Mouse (Mus musculus) MEL (cell line): Measurements from ENCODE around the gene Trim41. TPM values are rescaled to one million over a fixed set of nuclear protein-coding genes. Genes with fewer than 3 reads are reported as not detected.

Experiments
- DNase-seq: peaks from one replicate; pipeline ENCODE4 v3.0.0; 2011; ENCODE audit warnings: low read depth, low spot score
- H3K27ac ChIP-seq: 2 replicates; pipeline ENCODE4 v1.5.1; 2012; ENCODE audit warnings: low read depth, mild to moderate bottlenecking, control low read depth, low read length, moderate library complexity; ENCODE audit not compliant: control insufficient read depth
- H3K27me3 ChIP-seq, 2 experiments: fragments of 150-350 bp in 1 of 2; sonication (generic) in 1 of 2; 2 replicates each; pipeline ENCODE4 v1.6.1; 2012; ENCODE audit warnings: low read length in 2 of 2, mild to moderate bottlenecking in 2 of 2, improper control_type of control experiment in 1 of 2, moderate library complexity in 1 of 2; ENCODE audit not compliant: insufficient read depth in 2 of 2, control insufficient read depth in 1 of 2
- H3K36me3 ChIP-seq, 2 experiments: 2 replicates each; pipeline ENCODE4 v1.6.1; 2012 to 2014; ENCODE audit warnings: low read length in 2 of 2, improper control_type of control experiment in 1 of 2, inconsistent platforms in 1 of 2, mild to moderate bottlenecking in 1 of 2; ENCODE audit not compliant: insufficient read depth in 2 of 2, control insufficient read depth in 1 of 2
- H3K4me1 ChIP-seq, 2 experiments: fragments of 150-350 bp in 1 of 2; sonication (generic) in 1 of 2; 2 replicates each; pipeline ENCODE4 v1.6.1; 2012; ENCODE audit warnings: low read length in 2 of 2, improper control_type of control experiment in 1 of 2, mild to moderate bottlenecking in 1 of 2; ENCODE audit not compliant: insufficient read depth in 2 of 2, control insufficient read depth in 1 of 2
- H3K4me3 ChIP-seq, 2 experiments: fragments of 150-350 bp in 1 of 2; sonication (generic) in 1 of 2; 2 replicates each; pipeline ENCODE4 v1.5.1; 2012; ENCODE audit warnings: low read depth in 2 of 2, low read length in 2 of 2, mild to moderate bottlenecking in 2 of 2, moderate library complexity in 2 of 2, control low read depth in 1 of 2, improper control_type of control experiment in 1 of 2; ENCODE audit not compliant: control insufficient read depth in 1 of 2, insufficient read depth in 1 of 2
- H3K79me2 ChIP-seq: 2 replicates; pipeline ENCODE4 v1.6.1; 2012; ENCODE audit warnings: mild to moderate bottlenecking, low read length, moderate library complexity; ENCODE audit not compliant: control insufficient read depth, poor library complexity, insufficient read depth
- H3K9ac ChIP-seq: 2 replicates; pipeline ENCODE4 v1.6.1; 2012; ENCODE audit warnings: low read depth, mild to moderate bottlenecking, control low read depth, low read length, moderate library complexity; ENCODE audit not compliant: control insufficient read depth, poor library complexity, severe bottlenecking
- H3K9me3 ChIP-seq: fragments of 150-350 bp; sonication (generic); replicated peaks from 2 replicates; pipeline ENCODE4 v1.6.1; 2012; ENCODE audit warnings: mild to moderate bottlenecking, low read length, improper control_type of control experiment, moderate library complexity; ENCODE audit not compliant: insufficient read depth
- BHLHE40 ChIP-seq: IDR thresholded peaks from 2 replicates; pipeline ENCODE4 v1.6.1; 2012; ENCODE audit warnings: low read depth, mild to moderate bottlenecking, inconsistent platforms, low read length, improper control_type of control experiment, borderline replicate concordance
- CHD1 ChIP-seq: IDR thresholded peaks from 2 replicates; pipeline ENCODE4 v1.6.1; 2012; ENCODE audit warnings: low read depth, mild to moderate bottlenecking, inconsistent platforms, low read length, improper control_type of control experiment
- CHD2 ChIP-seq: IDR thresholded peaks from 2 replicates; pipeline ENCODE4 v1.6.1; 2011; ENCODE audit warnings: low read length, improper control_type of control experiment
- CTCF ChIP-seq, 3 experiments: IDR thresholded peaks in 2 of 3; conservative IDR thresholded peaks in 1 of 3; 2 replicates each; pipeline ENCODE4 v1.5.1; 2011 to 2012; ENCODE audit warnings: low read length in 3 of 3, low read depth in 2 of 3, mild to moderate bottlenecking in 2 of 3, improper control_type of control experiment in 1 of 3, inconsistent platforms in 1 of 3, mixed read lengths in 1 of 3, moderate library complexity in 1 of 3; ENCODE audit not compliant: control insufficient read depth in 1 of 3, insufficient read depth in 1 of 3, poor library complexity in 1 of 3, severe bottlenecking in 1 of 3
- E2F4 ChIP-seq: IDR thresholded peaks from 2 replicates; pipeline ENCODE4 v1.6.1; 2011; ENCODE audit warnings: low read depth, low read length, improper control_type of control experiment, borderline replicate concordance
- ELF1 ChIP-seq: IDR thresholded peaks from 2 replicates; pipeline ENCODE4 v1.6.1; 2014; ENCODE audit warnings: low read depth, mild to moderate bottlenecking, inconsistent platforms, low read length, improper control_type of control experiment, moderate library complexity
- EP300 ChIP-seq, 2 experiments: IDR thresholded peaks; 2 replicates each; pipeline ENCODE4 v1.6.1; 2011; ENCODE audit warnings: improper control_type of control experiment in 2 of 2, low read length in 2 of 2, low read depth in 1 of 2, mild to moderate bottlenecking in 1 of 2
- ETS1 ChIP-seq: IDR thresholded peaks from 2 replicates; pipeline ENCODE4 v1.6.1; 2012; ENCODE audit warnings: low read depth, mild to moderate bottlenecking, inconsistent platforms, low read length, improper control_type of control experiment, moderate library complexity
- GABPA ChIP-seq: IDR thresholded peaks from 2 replicates; pipeline ENCODE4 v1.6.1; 2012; ENCODE audit warnings: low read depth, mild to moderate bottlenecking, inconsistent platforms, low read length, improper control_type of control experiment, moderate library complexity
- GATA1 ChIP-seq: IDR thresholded peaks from 2 replicates; pipeline ENCODE4 v1.6.1; 2011; ENCODE audit warnings: low read depth, low read length, improper control_type of control experiment
- HCFC1 ChIP-seq: IDR thresholded peaks from 2 replicates; pipeline ENCODE4 v1.6.1; 2012; ENCODE audit warnings: low read depth, mild to moderate bottlenecking, inconsistent platforms, low read length, improper control_type of control experiment, moderate library complexity
- JUND ChIP-seq: IDR thresholded peaks from 2 replicates; pipeline ENCODE4 v1.6.1; 2011; ENCODE audit warnings: low read depth, mild to moderate bottlenecking, improper control_type of control experiment, low read length
- KAT2A ChIP-seq: conservative IDR thresholded peaks from 2 replicates; pipeline ENCODE4 v1.6.1; 2012; ENCODE audit warnings: low read depth, low read length, improper control_type of control experiment, inconsistent platforms
- MAFK ChIP-seq: IDR thresholded peaks from 2 replicates; pipeline ENCODE4 v1.6.1; 2011; ENCODE audit warnings: low read depth, mild to moderate bottlenecking, low read length, improper control_type of control experiment, borderline replicate concordance
- MAX ChIP-seq: IDR thresholded peaks from 2 replicates; pipeline ENCODE4 v1.6.1; 2011; ENCODE audit warnings: low read length, improper control_type of control experiment
- MAZ ChIP-seq: IDR thresholded peaks from 2 replicates; pipeline ENCODE4 v1.6.1; 2012; ENCODE audit warnings: low read depth, mild to moderate bottlenecking, inconsistent platforms, low read length, improper control_type of control experiment
- MEF2A ChIP-seq: IDR thresholded peaks from 2 replicates; pipeline ENCODE4 v1.6.1; 2014; ENCODE audit warnings: low read depth, mild to moderate bottlenecking, inconsistent platforms, low read length, improper control_type of control experiment; ENCODE audit not compliant: poor library complexity, insufficient replicate concordance, severe bottlenecking; ENCODE audit errors: extremely low read depth
- MXI1 ChIP-seq: IDR thresholded peaks from 2 replicates; pipeline ENCODE4 v1.6.1; 2011; ENCODE audit warnings: mild to moderate bottlenecking, low read depth, low read length, improper control_type of control experiment
- MYB ChIP-seq: IDR thresholded peaks from 2 replicates; pipeline ENCODE4 v1.6.1; 2011; ENCODE audit warnings: mild to moderate bottlenecking, low read depth, low read length, improper control_type of control experiment
- MYC ChIP-seq: IDR thresholded peaks from 2 replicates; pipeline ENCODE4 v1.6.1; 2011; ENCODE audit warnings: low read depth, mild to moderate bottlenecking, low read length, improper control_type of control experiment, moderate library complexity
- NELFE ChIP-seq: IDR thresholded peaks from 2 replicates; pipeline ENCODE4 v1.6.1; 2011; ENCODE audit warnings: low read depth, low read length, improper control_type of control experiment
- POLR2A ChIP-seq, 2 experiments: IDR thresholded peaks; 2 replicates each; pipeline ENCODE4 v1.6.1; 2011 to 2012; ENCODE audit warnings: low read length in 2 of 2, mild to moderate bottlenecking in 2 of 2, control low read depth in 1 of 2, improper control_type of control experiment in 1 of 2, low read depth in 1 of 2, moderate library complexity in 1 of 2; ENCODE audit not compliant: control insufficient read depth in 1 of 2, insufficient read depth in 1 of 2, poor library complexity in 1 of 2
- POLR2AphosphoS2 ChIP-seq: IDR thresholded peaks from 2 replicates; pipeline ENCODE4 v1.6.1; 2011; ENCODE audit warnings: low read length, improper control_type of control experiment
- POLR2AphosphoS5 ChIP-seq: IDR thresholded peaks from 2 replicates; pipeline ENCODE4 v1.6.1; 2012; ENCODE audit warnings: low read depth, borderline replicate concordance, mild to moderate bottlenecking, inconsistent platforms, low read length, moderate library complexity, mixed read lengths
- RAD21 ChIP-seq: IDR thresholded peaks from 2 replicates; pipeline ENCODE4 v1.6.1; 2011; ENCODE audit warnings: mild to moderate bottlenecking, low read depth, low read length, improper control_type of control experiment
- RCOR1 ChIP-seq: IDR thresholded peaks from 2 replicates; pipeline ENCODE4 v1.6.1; 2012; ENCODE audit warnings: low read depth, mild to moderate bottlenecking, inconsistent platforms, low read length, improper control_type of control experiment
- SIN3A ChIP-seq: IDR thresholded peaks from 2 replicates; pipeline ENCODE4 v1.6.1; 2012; ENCODE audit warnings: low read length, improper control_type of control experiment, inconsistent platforms
- TAL1 ChIP-seq: IDR thresholded peaks from 2 replicates; pipeline ENCODE4 v1.6.1; 2012; ENCODE audit warnings: mild to moderate bottlenecking, inconsistent platforms, low read length, moderate library complexity, mixed read lengths
- TBP ChIP-seq: IDR thresholded peaks from 2 replicates; pipeline ENCODE4 v1.8.0; 2011; ENCODE audit warnings: low read depth, low read length, improper control_type of control experiment
- TCF12 ChIP-seq: IDR thresholded peaks from 2 replicates; pipeline ENCODE4 v1.6.1; 2014; ENCODE audit warnings: low read depth, mild to moderate bottlenecking, inconsistent platforms, low read length, improper control_type of control experiment, moderate library complexity
- UBTF ChIP-seq: IDR thresholded peaks from 2 replicates; pipeline ENCODE4 v1.6.1; 2012; ENCODE audit warnings: low read depth, mild to moderate bottlenecking, inconsistent platforms, low read length, improper control_type of control experiment, moderate library complexity, borderline replicate concordance; ENCODE audit not compliant: insufficient read depth
- USF1 ChIP-seq: IDR thresholded peaks from 2 replicates; pipeline ENCODE4 v1.6.1; 2014; ENCODE audit warnings: low read depth, mild to moderate bottlenecking, inconsistent platforms, low read length, improper control_type of control experiment, moderate library complexity
- USF2 ChIP-seq, 2 experiments: IDR thresholded peaks; 2 replicates each; pipeline ENCODE4 v1.6.1; 2011 to 2012; ENCODE audit warnings: improper control_type of control experiment in 2 of 2, low read length in 2 of 2, borderline replicate concordance in 1 of 2, inconsistent platforms in 1 of 2, low read depth in 1 of 2, mild to moderate bottlenecking in 1 of 2; ENCODE audit not compliant: insufficient read depth in 1 of 2
- ZC3H11A ChIP-seq: IDR thresholded peaks from 2 replicates; pipeline ENCODE4 v1.6.1; 2012; ENCODE audit warnings: low read depth, mild to moderate bottlenecking, inconsistent platforms, low read length, improper control_type of control experiment
- ZKSCAN1 ChIP-seq: IDR thresholded peaks from 2 replicates; pipeline ENCODE4 v1.6.1; 2012; ENCODE audit warnings: low read depth, mild to moderate bottlenecking, inconsistent platforms, low read length, improper control_type of control experiment, moderate library complexity
- ZMIZ1 ChIP-seq: IDR thresholded peaks from 2 replicates; pipeline ENCODE4 v1.6.1; 2012; ENCODE audit warnings: low read depth, mild to moderate bottlenecking, inconsistent platforms, low read length, improper control_type of control experiment, moderate library complexity
- ZNF384 ChIP-seq: IDR thresholded peaks from 2 replicates; pipeline ENCODE4 v1.6.1; 2012; ENCODE audit warnings: low read depth, mild to moderate bottlenecking, inconsistent platforms, low read length, improper control_type of control experiment
- polyA plus RNA-seq, 2 experiments: library from polyadenylated mRNA; stranded (reverse) in 1 of 2; unstranded in 1 of 2; fragments of >175 nt in 1 of 2; fragments of >200 nt in 1 of 2; gene quantifications; 2 replicates each; pipeline versions ENCODE4 v1.2.1 to v1.2.4; 2012; ENCODE audit warnings: low replicate concordance in 2 of 2, low read depth in 1 of 2; ENCODE audit not compliant: insufficient read length in 2 of 2, insufficient read depth in 1 of 2, missing spikeins in 1 of 2
- total RNA-seq: library from RNA; depleted of rRNA; stranded (reverse); fragments of 300-350 nt; gene quantifications from 2 replicates; pipeline ENCODE4 v1.2.3, GENCODE M21; 2012

Trim41 gene
- total and polyA plus RNA-seq, 3 experiments, result 37.0 to 76.3 (median 56.4) TPM

GRCm38 (mm10) chr11:48859014-48859413, 41.9 kb upstream of the Trim41 start:
- H3K27ac ChIP-seq, result no peak overlapping the region
- peak; percentile 94 for DNase-seq
- H3K79me2 ChIP-seq, result no peaks in the 10 kb centered on the region
- no peak overlapping the region for H3K9ac ChIP-seq
- H3K4me1 ChIP-seq, result 0 out of 4 replicates have a peak, but pooled peaks cover 0 to 6% of the 10 kb centered on the region in 2 experiments
- peaks cover 0 to 4% of the 10 kb centered on the region in 2 experiments; a peak in 1 of 4 replicates for H3K36me3 ChIP-seq
- H3K27me3 ChIP-seq, result no peaks in the 10 kb centered on the region
- H3K9me3 ChIP-seq, result no peaks in the 10 kb centered on the region
- H3K4me3 ChIP-seq, result peak overlapping the region; percentile 4 to 36; a peak in 3 of 4 replicates
- TF ChIP-seq BHLHE40 (peak; percentile 68), USF1 (no peak), MYC (peak; percentile 82; the same call in 1 of the 2 replicates), JUND (peak; percentile 78; the same call in 1 of the 2 replicates), SIN3A (peak; percentile 96), POLR2AphosphoS5 (no peak), ZKSCAN1 (no peak), HCFC1 (peak; percentile 58; the same call in 1 of the 2 replicates), GATA1 (peak; percentile 56; the same call in 1 of the 2 replicates), CTCF (IDR thresholded peaks at IDR 0.05 in 2 of 3, conservative IDR thresholded peaks at IDR 0.05 in 1 of 3; ENCODE audit: control insufficient read depth in 1 of 3, insufficient read depth in 1 of 3, low read depth in 2 of 3, low read length in 3 of 3, poor library complexity in 1 of 3, severe bottlenecking in 1 of 3) (peak; percentile 30 to 99 (median 73); a peak in 4 of 6 replicates), MYB (no peak; the same call in 1 of the 2 replicates), TAL1 (no peak), GABPA (no peak), POLR2A (IDR thresholded peaks at IDR 0.05; ENCODE audit: control insufficient read depth in 1 of 2, insufficient read depth in 1 of 2, low read depth in 1 of 2, low read length in 2 of 2, poor library complexity in 1 of 2) (no peak), ZMIZ1 (no peak), MAZ (peak; percentile 71; the same call in 1 of the 2 replicates), NELFE (no peak), MAX (peak; percentile 78), E2F4 (peak; percentile 24; the same call in 1 of the 2 replicates), ZNF384 (peak; percentile 72), TBP (no peak), CHD2 (no peak), RAD21 (no peak; the same call in none of the 2 replicates), RCOR1 (peak; percentile 84), ZC3H11A (peak; percentile 96), ELF1 (no peak), ETS1 (peak; percentile 52; the same call in 1 of the 2 replicates), MXI1 (peak; percentile 62), CHD1 (no peak), MAFK (0 out of 2 replicates have a peak, but pooled peaks have one; percentile 29), USF2 (IDR thresholded peaks at IDR 0.05; ENCODE audit: borderline replicate concordance in 1 of 2, insufficient read depth in 1 of 2, low read depth in 1 of 2, low read length in 2 of 2) (no peak), EP300 (IDR thresholded peaks at IDR 0.05; ENCODE audit: low read depth in 1 of 2, low read length in 2 of 2) (peak; percentile 37 to 54; a peak in 1 of 4 replicates), POLR2AphosphoS2 (no peak), KAT2A (no peak), UBTF (no peak), MEF2A (no peak), TCF12 (peak; percentile 56; the same call in 1 of the 2 replicates)
